Mouse (Mus musculus): ENCODE measurements around the gene Tex19.2. TPM values are rescaled to one million over a fixed set of nuclear protein-coding genes. Genes with fewer than 3 reads are reported as not detected.

Gene Tex19.2
- 0.05 TPM in 1 of 2 replicates, not detected in the other for polyA plus RNA-seq (2015; fragmentation: Nextera tagmentation; extraction: Ambion mirVana)

GRCm38 (mm10) chr11:121118577-121118976 lies at the start of gene Tex19.2:
TSS of gene Tex19.2 (minus strand) at chr11:121118677.
- Histone ChIP-seq H3K9me3 (replicated peaks; ENCODE audit: control insufficient read depth, low read length) (no peaks in the 10 kb centered on the region), H3K27ac (ENCODE audit: low read length) (no peak within 1 kb of the TSS), H3K4me1 (ENCODE audit: control insufficient read depth, low read depth, low read length) (no peaks in the 10 kb centered on the region), H3K27me3 (ENCODE audit: control insufficient read depth, insufficient read depth, low read depth, low read length) (no peaks in the 10 kb centered on the region), H3K4me2 (ENCODE audit: low read depth, low read length) (no peak within 1 kb of the TSS), H3K36me3 (ENCODE audit: control insufficient read depth, insufficient read depth) (no peaks in the 10 kb centered on the region), H3K4me3 (ENCODE audit: low read depth, low read length) (no peak within 1 kb of the TSS), H3K9ac (ENCODE audit: low read depth, low read length) (no peak within 1 kb of the TSS)
- no peak for ATAC-seq (ENCODE audit: low read depth)
- WGBS (ENCODE audit: insufficient replicate concordance): 72% methylated on average over 3 of the region's 3 CpGs

GRCm38 (mm10) chr11:121163751-121164150 lies 45.3 kb upstream of the Tex19.2 start:
- Histone ChIP-seq H3K4me1 (ENCODE audit: control insufficient read depth, low read depth, low read length) (no peaks in the 10 kb centered on the region), H3K4me2 (ENCODE audit: low read depth, low read length) (no peak overlapping the region), H3K4me3 (ENCODE audit: low read depth, low read length) (no peak overlapping the region), H3K27me3 (ENCODE audit: control insufficient read depth, insufficient read depth, low read depth, low read length) (no peaks in the 10 kb centered on the region), H3K27ac (ENCODE audit: low read length) (no peak overlapping the region), H3K9ac (ENCODE audit: low read depth, low read length) (no peak overlapping the region), H3K9me3 (replicated peaks; ENCODE audit: control insufficient read depth, low read length) (no peaks in the 10 kb centered on the region), H3K36me3 (ENCODE audit: control insufficient read depth, insufficient read depth) (no peaks in the 10 kb centered on the region)
- 69% methylated on average over 4 of the region's 4 CpGs for WGBS (ENCODE audit: insufficient replicate concordance)
- no peak for ATAC-seq (ENCODE audit: low read depth)

DNA sequence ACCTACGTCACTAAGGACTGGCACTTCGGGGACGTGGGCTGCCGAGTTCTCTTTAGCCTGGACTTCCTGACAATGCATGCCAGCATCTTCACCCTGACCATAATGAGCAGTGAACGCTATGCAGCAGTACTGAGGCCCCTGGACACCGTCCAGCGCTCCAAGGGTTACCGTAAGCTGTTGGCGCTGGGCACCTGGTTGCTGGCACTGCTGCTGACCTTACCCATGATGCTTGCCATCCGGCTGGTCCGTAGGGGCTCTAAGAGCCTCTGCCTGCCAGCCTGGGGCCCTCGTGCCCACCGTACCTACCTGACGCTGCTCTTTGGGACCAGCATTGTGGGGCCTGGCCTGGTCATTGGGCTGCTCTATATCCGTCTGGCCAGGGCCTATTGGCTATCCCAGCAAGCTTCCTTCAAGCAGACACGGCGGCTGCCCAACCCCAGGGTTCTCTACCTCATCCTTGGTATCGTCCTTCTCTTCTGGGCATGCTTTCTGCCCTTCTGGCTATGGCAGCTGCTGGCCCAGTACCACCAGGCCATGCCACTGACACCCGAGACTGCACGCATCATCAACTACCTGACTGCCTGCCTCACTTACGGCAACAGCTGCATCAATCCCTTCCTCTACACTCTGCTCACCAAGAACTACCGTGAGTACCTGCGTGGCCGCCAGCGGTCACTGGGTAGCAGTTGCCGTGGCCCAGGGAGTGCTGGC lies 42.3 kb upstream of the Tex19.2 start:
- Histone ChIP-seq H3K4me3 (ENCODE audit: low read depth, low read length) (no peak overlapping the region), H3K36me3 (ENCODE audit: control insufficient read depth, insufficient read depth) (no peaks in the 10 kb centered on the region), H3K4me1 (ENCODE audit: control insufficient read depth, low read depth, low read length) (no peaks in the 10 kb centered on the region), H3K9me3 (replicated peaks; ENCODE audit: control insufficient read depth, low read length) (no peaks in the 10 kb centered on the region), H3K9ac (ENCODE audit: low read depth, low read length) (no peak overlapping the region), H3K27ac (ENCODE audit: low read length) (no peak overlapping the region), H3K27me3 (ENCODE audit: control insufficient read depth, insufficient read depth, low read depth, low read length) (peaks cover 24% of the 10 kb centered on the region), H3K4me2 (ENCODE audit: low read depth, low read length) (no peak overlapping the region)
- WGBS (ENCODE audit: insufficient replicate concordance): 80% methylated on average over 26 of the region's 26 CpGs
- no peak for ATAC-seq (ENCODE audit: low read depth)

- Histone ChIP-seq H3K36me3 (ENCODE audit: control insufficient read depth, insufficient read depth) (no peaks in the 10 kb centered on the region), H3K4me3 (ENCODE audit: low read depth, low read length) (no peak within 1 kb of the TSS), H3K9me3 (replicated peaks; ENCODE audit: control insufficient read depth, low read length) (no peaks in the 10 kb centered on the region), H3K9ac (ENCODE audit: low read depth, low read length) (no peak within 1 kb of the TSS), H3K4me1 (ENCODE audit: control insufficient read depth, low read depth, low read length) (no peaks in the 10 kb centered on the region), H3K27me3 (ENCODE audit: control insufficient read depth, insufficient read depth, low read depth, low read length) (peaks cover 32% of the 10 kb centered on the region), H3K4me2 (ENCODE audit: low read depth, low read length) (no peak within 1 kb of the TSS), H3K27ac (ENCODE audit: low read length) (no peak within 1 kb of the TSS)
- WGBS (ENCODE audit: insufficient replicate concordance): 71% methylated on average over 5 of the region's 5 CpGs
- no peak for ATAC-seq (ENCODE audit: low read depth)
These were observed 41.5 kb upstream of the Tex19.2 start, which contains the start of gene Uts2r for GRCm38 (mm10) chr11:121159971-121160370. TSS of gene Uts2r (plus strand) at chr11:121160271.

DNA sequence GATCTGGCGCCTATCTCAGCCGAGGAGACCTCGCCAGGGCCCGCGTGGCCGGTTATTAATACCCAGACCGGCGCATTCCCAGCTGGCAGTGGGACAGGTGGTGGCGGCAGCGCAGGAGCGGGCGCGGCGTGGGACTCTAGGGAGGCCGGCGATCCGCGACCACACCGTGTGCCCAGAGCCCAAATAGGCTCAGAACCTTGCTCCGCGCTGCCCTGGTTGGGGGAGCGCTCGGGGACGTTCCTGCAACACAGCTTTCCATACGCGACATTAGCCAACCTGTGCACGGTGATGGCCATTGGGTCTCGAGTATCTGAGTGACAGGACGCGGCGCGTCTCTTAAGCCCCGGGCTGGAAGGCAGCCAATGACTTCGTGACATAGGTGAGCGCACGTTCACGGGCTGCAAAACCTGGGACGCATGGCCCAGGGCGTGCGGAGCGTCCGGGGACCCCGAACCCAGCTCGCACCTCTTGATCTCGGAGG lies 38.0 kb upstream of the Tex19.2 start:
- WGBS (ENCODE audit: insufficient replicate concordance): 4% methylated on average over 45 of the region's 45 CpGs
- ATAC-seq (ENCODE audit: low read depth): no peak
- peak overlapping the region; percentile 43 for H3K4me2 ChIP-seq (ENCODE audit: low read depth, low read length)
- H3K36me3 ChIP-seq (ENCODE audit: control insufficient read depth, insufficient read depth): no peaks in the 10 kb centered on the region
- H3K27ac ChIP-seq (ENCODE audit: low read length): no peak overlapping the region
- H3K9ac ChIP-seq (ENCODE audit: low read depth, low read length): no peak overlapping the region
- peaks cover 36% of the 10 kb centered on the region for H3K27me3 ChIP-seq (ENCODE audit: control insufficient read depth, insufficient read depth, low read depth, low read length)
- H3K4me1 ChIP-seq (ENCODE audit: control insufficient read depth, low read depth, low read length): no peaks in the 10 kb centered on the region
- no peaks in the 10 kb centered on the region for H3K9me3 ChIP-seq (replicated peaks; ENCODE audit: control insufficient read depth, low read length)
- peak overlapping the region; percentile 31 for H3K4me3 ChIP-seq (ENCODE audit: low read depth, low read length)

GRCm38 (mm10) chr11:121154203-121154602 lies 35.7 kb upstream of the Tex19.2 start:
- no peaks in the 10 kb centered on the region for H3K9me3 ChIP-seq (replicated peaks; ENCODE audit: control insufficient read depth, low read length)
- H3K27me3 ChIP-seq (ENCODE audit: control insufficient read depth, insufficient read depth, low read depth, low read length): peaks cover 36% of the 10 kb centered on the region
- H3K4me2 ChIP-seq (ENCODE audit: low read depth, low read length): no peak overlapping the region
- WGBS (ENCODE audit: insufficient replicate concordance): 45% methylated on average over 4 of the region's 4 CpGs
- no peaks in the 10 kb centered on the region for H3K4me1 ChIP-seq (ENCODE audit: control insufficient read depth, low read depth, low read length)
- no peak overlapping the region for H3K27ac ChIP-seq (ENCODE audit: low read length)
- no peak overlapping the region for H3K4me3 ChIP-seq (ENCODE audit: low read depth, low read length)
- no peaks in the 10 kb centered on the region for H3K36me3 ChIP-seq (ENCODE audit: control insufficient read depth, insufficient read depth)
- no peak for ATAC-seq (ENCODE audit: low read depth)
- no peak overlapping the region for H3K9ac ChIP-seq (ENCODE audit: low read depth, low read length)

GRCm38 (mm10) chr11:121148193-121148592 lies 29.7 kb upstream of the Tex19.2 start:
- H3K4me1 ChIP-seq (ENCODE audit: control insufficient read depth, low read depth, low read length): no peaks in the 10 kb centered on the region
- H3K9ac ChIP-seq (ENCODE audit: low read depth, low read length): no peak overlapping the region
- no peaks in the 10 kb centered on the region for H3K36me3 ChIP-seq (ENCODE audit: control insufficient read depth, insufficient read depth)
- no peak overlapping the region for H3K4me2 ChIP-seq (ENCODE audit: low read depth, low read length)
- ATAC-seq (ENCODE audit: low read depth): no peak
- WGBS (ENCODE audit: insufficient replicate concordance): 55% methylated on average over 3 of the region's 3 CpGs
- H3K9me3 ChIP-seq (replicated peaks; ENCODE audit: control insufficient read depth, low read length): no peaks in the 10 kb centered on the region
- no peak overlapping the region for H3K27ac ChIP-seq (ENCODE audit: low read length)
- no peaks in the 10 kb centered on the region for H3K27me3 ChIP-seq (ENCODE audit: control insufficient read depth, insufficient read depth, low read depth, low read length)
- H3K4me3 ChIP-seq (ENCODE audit: low read depth, low read length): no peak overlapping the region

- no peak for ATAC-seq (ENCODE audit: low read depth)
- Histone ChIP-seq H3K4me1 (ENCODE audit: control insufficient read depth, low read depth, low read length) (no peaks in the 10 kb centered on the region; the same call in 1 of the 2 replicates), H3K9me3 (replicated peaks; ENCODE audit: control insufficient read depth, low read length) (no peaks in the 10 kb centered on the region), H3K27ac (ENCODE audit: low read length) (no peak within 1 kb of the TSS), H3K36me3 (ENCODE audit: control insufficient read depth, insufficient read depth) (no peaks in the 10 kb centered on the region), H3K9ac (ENCODE audit: low read depth, low read length) (no peak within 1 kb of the TSS), H3K27me3 (ENCODE audit: control insufficient read depth, insufficient read depth, low read depth, low read length) (no peaks in the 10 kb centered on the region), H3K4me3 (ENCODE audit: low read depth, low read length) (no peak within 1 kb of the TSS), H3K4me2 (ENCODE audit: low read depth, low read length) (no peak within 1 kb of the TSS)
- 85% methylated on average over 22 of the region's 22 CpGs for WGBS (ENCODE audit: insufficient replicate concordance)
These were observed 27.4 kb upstream of the Tex19.2 start, which contains the start of gene Tex19.1 for GRCm38 (mm10) chr11:121145865-121146264. TSS of gene Tex19.1 (plus strand) at chr11:121146143.

DNA sequence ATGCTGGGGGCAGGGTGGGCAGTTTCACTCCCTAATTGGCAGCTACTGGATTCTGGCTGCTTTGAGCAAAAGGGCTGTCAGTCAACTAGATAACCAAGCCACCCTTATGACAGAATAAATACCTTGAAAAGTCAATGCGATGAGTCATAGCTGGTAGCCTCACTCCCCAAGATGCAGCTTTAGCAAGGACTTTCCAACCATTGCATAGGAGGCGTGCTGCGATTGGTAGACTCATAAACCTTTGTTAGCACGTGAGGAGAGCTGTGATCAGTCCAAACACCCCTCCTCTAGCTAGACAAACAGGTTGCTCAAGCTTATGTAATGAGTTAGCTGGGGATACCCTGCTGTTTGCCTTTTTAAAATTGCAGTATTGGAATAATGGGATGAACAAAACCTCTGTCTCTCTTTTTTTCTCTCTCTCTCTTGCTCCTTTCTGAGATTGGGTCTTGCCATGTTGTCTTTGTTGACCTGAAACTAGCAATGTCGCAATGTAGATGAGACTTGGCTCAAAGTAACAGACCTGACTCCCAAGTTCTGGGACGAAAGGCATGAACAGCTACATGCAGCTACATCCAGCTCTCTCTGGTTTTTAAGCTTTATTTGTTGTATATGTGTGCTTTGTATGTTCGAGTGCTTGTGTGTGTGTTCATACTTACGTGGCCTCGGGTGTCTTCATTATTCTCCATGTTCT lies 25.0 kb upstream of the Tex19.2 start:
- H3K27me3 ChIP-seq (ENCODE audit: control insufficient read depth, insufficient read depth, low read depth, low read length): no peaks in the 10 kb centered on the region
- H3K36me3 ChIP-seq (ENCODE audit: control insufficient read depth, insufficient read depth): no peaks in the 10 kb centered on the region
- no peak overlapping the region for H3K4me2 ChIP-seq (ENCODE audit: low read depth, low read length)
- no peaks in the 10 kb centered on the region for H3K9me3 ChIP-seq (replicated peaks; ENCODE audit: control insufficient read depth, low read length)
- H3K4me1 ChIP-seq (ENCODE audit: control insufficient read depth, low read depth, low read length): no peaks in the 10 kb centered on the region; the same call in 1 of the 2 replicates
- 58% methylated on average over 9 of the region's 9 CpGs for WGBS (ENCODE audit: insufficient replicate concordance)
- peak; percentile 61 for ATAC-seq (ENCODE audit: low read depth)
- no peak overlapping the region for H3K9ac ChIP-seq (ENCODE audit: low read depth, low read length)
- H3K4me3 ChIP-seq (ENCODE audit: low read depth, low read length): no peak overlapping the region
- H3K27ac ChIP-seq (ENCODE audit: low read length): no peak overlapping the region

Measured in liver, embryonic 16.5 days (tissue).